In genomic region chr10:77190967-77191915, GRCm38 (mm10) we compare ENCODE assay signal across 11 mouse cellular contexts. TPM values are rescaled to one million over a fixed set of nuclear protein-coding genes. Genes with fewer than 3 reads are reported as not detected.
DNase-seq lines count a peak whose midpoint lies in the region; ATAC-seq and TF ChIP-seq lines count a peak whose summit lies in the region.
"Had no signal": no experiment of that assay in that cellular context is flagged by ENCODE, and none has a peak within 500 bp of the region (broad histone marks: within the 10 kb centered on the region; RNA-seq: fewer than 3 reads in every experiment).

No protein-coding gene starts in this region.

- DNase-seq in kidney, adult 2 months = no peak
- DNase-seq in embryo, embryonic 10 days (ENCODE audit: low spot score) = peak; percentile 96
- DNase-seq in cerebellum, adult 2 months = no peak
- no peak for DNase-seq in left cerebral cortex, adult 11 months (ENCODE audit: low spot score)
- DNase-seq: gastrocnemius, adult 2 months had no signal

- no peaks in the 10 kb centered on the region for H3K27me3 ChIP-seq in kidney, embryonic 15.5 days
- no peaks in the 10 kb centered on the region for H3K27me3 ChIP-seq in kidney, adult 2 months (replicated peaks; ENCODE audit: control insufficient read depth, insufficient read depth, low read length)
- H3K27me3 ChIP-seq in hindbrain, embryonic 16.5 days (replicated peaks; ENCODE audit: control insufficient read depth, insufficient read depth, low read length) = no peaks in the 10 kb centered on the region; the same call in 1 of the 2 replicates
- H3K27me3 ChIP-seq in neural tube, embryonic 12.5 days (replicated peaks) = no peaks in the 10 kb centered on the region
- H3K27me3 ChIP-seq in cerebellum, adult 2 months (ENCODE audit: control insufficient read depth, insufficient read depth, low read length) = no peaks in the 10 kb centered on the region

- no peak for TF ChIP-seq POLR2A in kidney, adult 2 months (IDR thresholded peaks at IDR 0.05; ENCODE audit: low read depth, low read length)
- no peak for TF ChIP-seq POLR2A in cerebellum, adult 2 months (IDR thresholded peaks at IDR 0.05; ENCODE audit: borderline replicate concordance, insufficient read depth, low read length)

- H3K4me2 ChIP-seq in kidney, embryonic 15.5 days = no peak overlapping the region; the same call in 1 of the 2 replicates
- H3K4me2 ChIP-seq in hindbrain, embryonic 16.5 days (ENCODE audit: low read length) = no peak overlapping the region
- H3K4me2 ChIP-seq in neural tube, embryonic 12.5 days (replicated peaks) = peak overlapping the region; percentile 33; the same call in 1 of the 2 replicates

- H3K27ac ChIP-seq in kidney, embryonic 15.5 days = peak overlapping the region; percentile 65
- no peak overlapping the region for H3K27ac ChIP-seq in kidney, adult 2 months (ENCODE audit: insufficient read depth, low read depth, low read length)
- 0 out of 2 replicates have a peak overlapping the region, but pooled peaks have one; percentile 6 for H3K27ac ChIP-seq in hindbrain, embryonic 16.5 days (ENCODE audit: low read depth, low read length)
- no peak overlapping the region for H3K27ac ChIP-seq in neural tube, embryonic 12.5 days
- no peak overlapping the region for H3K27ac ChIP-seq in cerebellum, adult 2 months (ENCODE audit: insufficient read depth, low read length)
- H3K27ac ChIP-seq: gastrocnemius, adult 2 months had no signal

- H3K9me3 ChIP-seq in kidney, embryonic 15.5 days (replicated peaks) = no peaks in the 10 kb centered on the region
- H3K9me3 ChIP-seq in hindbrain, embryonic 16.5 days (ENCODE audit: control insufficient read depth, low read length) = no peaks in the 10 kb centered on the region
- no peaks in the 10 kb centered on the region for H3K9me3 ChIP-seq in neural tube, embryonic 12.5 days
- H3K9me3 ChIP-seq: G1E; megakaryocyte, embryonic 14.5 days had no signal

- peaks cover 49% of the 10 kb centered on the region for H3K4me1 ChIP-seq in kidney, embryonic 15.5 days
- no peaks in the 10 kb centered on the region for H3K4me1 ChIP-seq in kidney, adult 2 months (ENCODE audit: control insufficient read depth, insufficient read depth, low read length)
- peaks cover 7% of the 10 kb centered on the region for H3K4me1 ChIP-seq in hindbrain, embryonic 16.5 days (ENCODE audit: control insufficient read depth, insufficient read depth, low read depth, low read length)
- H3K4me1 ChIP-seq in neural tube, embryonic 12.5 days = peaks cover 26% of the 10 kb centered on the region
- no peaks in the 10 kb centered on the region for H3K4me1 ChIP-seq in cerebellum, adult 2 months (ENCODE audit: control insufficient read depth, insufficient read depth, low read length)

- H3K4me3 ChIP-seq in kidney, embryonic 15.5 days (replicated peaks) = no peak overlapping the region
- no peak overlapping the region for H3K4me3 ChIP-seq in kidney, adult 2 months (ENCODE audit: insufficient read depth, low read depth, low read length)
- H3K4me3 ChIP-seq in hindbrain, embryonic 16.5 days (ENCODE audit: low read length) = no peak overlapping the region
- H3K4me3 ChIP-seq in neural tube, embryonic 12.5 days = no peak overlapping the region
- no peak overlapping the region for H3K4me3 ChIP-seq in cerebellum, adult 2 months (replicated peaks; ENCODE audit: insufficient read depth, low read depth, low read length)
- H3K4me3 ChIP-seq: gastrocnemius, adult 2 months; megakaryocyte, embryonic 14.5 days had no signal

- no peaks in the 10 kb centered on the region for H3K36me3 ChIP-seq in kidney, embryonic 15.5 days
- no peaks in the 10 kb centered on the region for H3K36me3 ChIP-seq in kidney, adult 2 months (ENCODE audit: control insufficient read depth, insufficient read depth, low read length)
- no peaks in the 10 kb centered on the region for H3K36me3 ChIP-seq in hindbrain, embryonic 16.5 days (ENCODE audit: control insufficient read depth, insufficient read depth, low read length)
- H3K36me3 ChIP-seq in neural tube, embryonic 12.5 days = no peaks in the 10 kb centered on the region
- H3K36me3 ChIP-seq: G1E had no signal

- ATAC-seq in kidney, embryonic 15.5 days (replicated peaks; ENCODE audit: low FRiP score) = peak; percentile 93
- ATAC-seq in hindbrain, embryonic 16.5 days = peak; percentile 79
- ATAC-seq in neural tube, embryonic 12.5 days (ENCODE audit: low FRiP score, low read depth) = peak; percentile 86
- ATAC-seq in megakaryocyte-erythroid progenitor cell, adult 5-6 weeks (replicated peaks; ENCODE audit: low FRiP score, low TSS enrichment, poor library complexity, severe bottlenecking) = no peak

- 25% methylated on average over 10 of the region's 10 CpGs for WGBS in kidney, embryonic 15.5 days
- WGBS in kidney, adult 2 months = 56% methylated on average over 10 of the region's 10 CpGs
- WGBS in hindbrain, embryonic 16.5 days = 16% methylated on average over 10 of the region's 10 CpGs
- WGBS in neural tube, embryonic 12.5 days = 16% methylated on average over 10 of the region's 10 CpGs
- 32% methylated on average over 10 of the region's 10 CpGs for WGBS in cerebellum, adult 2 months

- TF ChIP-seq CTCF in kidney, adult 2 months (conservative IDR thresholded peaks at IDR 0.05; ENCODE audit: insufficient read depth, insufficient read length, low read depth, low read length) = no peak
- TF ChIP-seq CTCF in cerebellum, adult 2 months (IDR thresholded peaks at IDR 0.05; ENCODE audit: borderline replicate concordance, insufficient read depth, low read depth, low read length) = no peak

- no peak overlapping the region for H3K9ac ChIP-seq in kidney, embryonic 15.5 days
- H3K9ac ChIP-seq in hindbrain, embryonic 16.5 days (ENCODE audit: low read depth, low read length) = no peak overlapping the region
- 0 out of 2 replicates have a peak overlapping the region, but pooled peaks have one; percentile 3 for H3K9ac ChIP-seq in neural tube, embryonic 12.5 days

RNA-seq across cellular contexts. Expression of gene Col18a1, which starts 24.9 kb away (rescaled TPM):
- polyA plus RNA-seq in kidney, embryonic 15.5 days (2015; fragmentation: Nextera tagmentation; extraction: Ambion mirVana) = 195 and 206 TPM in 2 replicates
- polyA plus RNA-seq in kidney, adult 2 months (2012; rRNA removed) = 114 and 138 TPM in 2 replicates
- polyA plus RNA-seq in hindbrain, embryonic 16.5 days (2015; fragmentation: Nextera tagmentation; extraction: Ambion mirVana) = 26.4 and 41.9 TPM in 2 replicates
- polyA plus RNA-seq in neural tube, embryonic 12.5 days (2016; fragmentation: Nextera tagmentation; extraction: Ambion mirVana) = 106 and 107 TPM in 2 replicates
- polyA plus RNA-seq in cerebellum, adult 2 months (2012; rRNA removed) = 45.7 and 52.8 TPM in 2 replicates
- 0.37 TPM in 1 of 2 replicates, not detected in the other for total RNA-seq in megakaryocyte-erythroid progenitor cell, adult 5-6 weeks (2014; fragmentation: Nextera tagmentation)
- total RNA-seq in megakaryocyte-erythroid progenitor cell, adult 5-6 weeks (2017) = 0.15 TPM in 1 of 2 replicates, not detected in the other

Comparison
In these comparisons a context has a peak if more than half of its experiments do, and no peak if none do; other contexts are left out.
1. H3K27ac ChIP-seq: peak in kidney, embryonic 15.5 days (single experiment) and hindbrain, embryonic 16.5 days (single experiment); none in kidney, adult 2 months (single experiment), neural tube, embryonic 12.5 days (single experiment) and cerebellum, adult 2 months (single experiment).